ENCODE assay signal across 15 mouse cellular contexts in the genomic region with DNA sequence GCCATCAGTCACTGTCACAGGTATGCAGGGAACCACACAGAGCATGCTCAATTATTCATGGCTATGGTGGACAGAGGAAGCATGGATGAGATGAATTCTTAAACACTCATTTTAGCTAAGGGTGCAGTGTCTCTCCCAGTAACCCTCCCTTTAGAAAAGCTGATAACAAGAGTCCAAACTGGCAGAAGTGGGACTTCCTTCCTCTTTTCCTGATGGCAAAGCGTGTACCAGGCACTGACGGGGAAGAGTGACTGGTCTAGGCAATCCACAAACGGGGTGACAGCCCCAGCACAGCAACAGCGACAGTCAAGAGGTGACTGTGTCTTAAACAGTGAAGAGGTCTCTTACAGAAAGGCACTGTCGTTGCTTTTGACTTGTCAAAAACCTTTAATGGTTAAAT.
"Had no signal": no experiment of that assay in that cellular context is flagged by ENCODE, and none has a peak within 500 bp of the region (broad histone marks: within the 10 kb centered on the region; RNA-seq: fewer than 3 reads in every experiment).

No protein-coding gene starts in this region.

- H3K9me3 ChIP-seq: limb, embryonic 15.5 days; liver, embryonic 12.5 days; midbrain, embryonic 13.5 days; stomach, embryonic 15.5 days had no signal

- H3K27ac ChIP-seq: kidney, postnatal 0 days; limb, embryonic 15.5 days; liver, embryonic 12.5 days; midbrain, embryonic 13.5 days; stomach, embryonic 15.5 days had no signal

- H3K9ac ChIP-seq: limb, embryonic 15.5 days; liver, embryonic 12.5 days; lung, embryonic 14.5 days; midbrain, embryonic 13.5 days; stomach, embryonic 15.5 days had no signal

- H3K4me2 ChIP-seq: limb, embryonic 15.5 days; liver, embryonic 12.5 days; lung, embryonic 14.5 days; midbrain, embryonic 13.5 days; stomach, embryonic 15.5 days had no signal

- H3K4me1 ChIP-seq: limb, embryonic 15.5 days; midbrain, embryonic 13.5 days; stomach, embryonic 15.5 days had no signal

- H3K4me3 ChIP-seq: limb, embryonic 15.5 days; liver, embryonic 12.5 days; midbrain, embryonic 13.5 days; stomach, embryonic 15.5 days had no signal

- H3K27me3 ChIP-seq: limb, embryonic 15.5 days; liver, embryonic 12.5 days; midbrain, embryonic 13.5 days; stomach, embryonic 15.5 days had no signal

- DNase-seq: kidney, adult 9 months; kidney, postnatal 36 days; layer of hippocampus, adult 9-11 months; layer of hippocampus, postnatal 36 days; lung, embryonic 14.5 days; lung, postnatal 10 days; lung, postnatal 4 days; right cerebral cortex, postnatal 14 days; thymus, adult 18-20 months; thymus, postnatal 14 days had no signal

- ATAC-seq: liver, embryonic 12.5 days; midbrain, embryonic 13.5 days had no signal
